Mouse (Mus musculus) neural tube, embryonic 14.5 days (tissue): ENCODE data around the gene Ccdc117. TPM values are rescaled to one million over a fixed set of nuclear protein-coding genes. Genes with fewer than 3 reads are reported as not detected.

Experiments used
- ATAC-seq: fragments of 200-750 bp; cut with Nextera tagmentation; 2 replicates; pipeline ENCODE4 v1.8.0; 2017; ENCODE audit warnings: low read depth, mild to moderate bottlenecking, moderate TSS enrichment, moderate library complexity
- H3K27ac ChIP-seq: fragments of 300-500 bp; sonication (generic); 2 replicates; pipeline ENCODE4 v1.5.1; 2014; ENCODE audit warnings: low read depth, mild to moderate bottlenecking, control low read depth, low read length, moderate library complexity, mixed read lengths
- H3K27me3 ChIP-seq: fragments of 300-500 bp; sonication (generic); 2 replicates; pipeline ENCODE4 v1.6.1; 2014; ENCODE audit warnings: low read length; ENCODE audit not compliant: control insufficient read depth, insufficient read depth
- H3K36me3 ChIP-seq: fragments of 300-500 bp; sonication (generic); 2 replicates; pipeline ENCODE4 v1.6.1; 2014; ENCODE audit warnings: low read length, mixed read lengths; ENCODE audit not compliant: control insufficient read depth, insufficient read depth
- H3K4me1 ChIP-seq: fragments of 300-500 bp; sonication (generic); 2 replicates; pipeline ENCODE4 v1.6.1; 2014; ENCODE audit warnings: low read length; ENCODE audit not compliant: control insufficient read depth, insufficient read depth
- H3K4me2 ChIP-seq: fragments of 300-500 bp; sonication (generic); 2 replicates; pipeline ENCODE4 v1.6.1; 2014; ENCODE audit warnings: mild to moderate bottlenecking, low read depth, low read length, control low read depth
- H3K4me3 ChIP-seq: fragments of 300-500 bp; sonication (generic); 2 replicates; pipeline ENCODE4 v1.5.1; 2014; ENCODE audit warnings: low read depth, low read length, control low read depth, mixed read lengths
- H3K9ac ChIP-seq: fragments of 300-500 bp; sonication (generic); replicated peaks from 2 replicates; pipeline ENCODE4 v1.6.1; 2014; ENCODE audit warnings: low read depth, mild to moderate bottlenecking, control low read depth, low read length, mixed read lengths
- H3K9me3 ChIP-seq: fragments of 300-500 bp; sonication (generic); 2 replicates; pipeline ENCODE4 v1.6.1; 2016; ENCODE audit warnings: low read length; ENCODE audit not compliant: control insufficient read depth
- WGBS: fragments of 180-500 bp; shearing (Covaris S2); extraction: QIAGEN DNeasy Blood & Tissue Kit; methylation state at CpG from one replicate; pipeline ENCODE4 v1.1.7; 2014; 5-methylcytosine and 5-hydroxymethylcytosine counted together
- polyA plus RNA-seq: library from polyadenylated mRNA; unstranded; fragments of >200 nt; fragmentation: Nextera tagmentation; extraction: Ambion mirVana; gene quantifications from 2 replicates; pipeline ENCODE4 v1.2.1, GENCODE M21; 2014

Ccdc117 gene
- polyA plus RNA-seq, 1 experiment from 2014 or later: 10.4 TPM

DNA sequence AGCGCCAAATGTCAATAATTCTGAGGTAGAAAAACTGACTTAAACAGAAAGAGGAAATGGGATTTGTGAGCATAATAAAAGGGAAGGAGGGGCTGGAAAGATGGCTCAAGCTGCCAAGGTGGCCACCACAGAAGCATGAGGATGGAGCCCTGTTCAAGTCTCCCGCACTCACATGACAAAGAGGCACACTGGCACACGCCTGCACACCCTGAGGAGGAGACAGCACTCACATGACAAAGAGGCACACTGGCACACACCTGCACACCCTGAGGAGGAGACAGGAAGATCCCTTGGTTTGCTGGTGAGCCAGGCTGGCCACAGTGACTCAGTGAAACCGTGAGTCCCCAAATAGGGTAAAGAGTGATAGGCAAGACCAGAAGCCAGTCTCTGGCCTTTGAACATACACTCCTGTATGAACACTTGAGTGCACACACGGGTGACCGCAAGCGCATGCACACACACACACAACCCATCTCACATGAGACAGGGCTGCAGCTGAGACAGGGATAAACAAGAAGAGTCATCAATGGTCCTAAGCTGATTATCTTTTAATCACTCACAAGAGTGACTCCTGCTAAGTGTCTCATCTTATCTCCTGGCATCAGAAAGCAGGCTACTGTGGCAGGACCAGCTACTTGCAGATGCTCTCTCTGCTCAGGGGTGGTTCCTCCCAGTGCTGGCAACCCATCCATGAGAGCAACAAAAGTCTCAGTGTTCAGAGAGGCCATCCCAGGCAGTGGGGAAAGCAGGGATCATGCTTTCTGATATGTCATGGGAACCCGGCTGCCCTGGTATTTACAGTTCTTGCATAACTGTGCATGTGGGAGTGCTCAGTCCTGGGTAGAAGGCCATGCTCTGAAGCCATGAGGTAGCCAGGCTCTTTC lies 32.5 kb downstream of the Ccdc117 start:
- H3K4me2 ChIP-seq: no peak overlapping the region
- H3K4me3 ChIP-seq: no peak overlapping the region
- H3K36me3 ChIP-seq: no peaks in the 10 kb centered on the region
- no peaks in the 10 kb centered on the region for H3K4me1 ChIP-seq
- no peaks in the 10 kb centered on the region for H3K27me3 ChIP-seq
- no peak overlapping the region for H3K9ac ChIP-seq
- no peaks in the 10 kb centered on the region for H3K9me3 ChIP-seq
- ATAC-seq: no peak
- no peak overlapping the region for H3K27ac ChIP-seq
- WGBS: 84% methylated on average over 8 of the region's 8 CpGs

DNA sequence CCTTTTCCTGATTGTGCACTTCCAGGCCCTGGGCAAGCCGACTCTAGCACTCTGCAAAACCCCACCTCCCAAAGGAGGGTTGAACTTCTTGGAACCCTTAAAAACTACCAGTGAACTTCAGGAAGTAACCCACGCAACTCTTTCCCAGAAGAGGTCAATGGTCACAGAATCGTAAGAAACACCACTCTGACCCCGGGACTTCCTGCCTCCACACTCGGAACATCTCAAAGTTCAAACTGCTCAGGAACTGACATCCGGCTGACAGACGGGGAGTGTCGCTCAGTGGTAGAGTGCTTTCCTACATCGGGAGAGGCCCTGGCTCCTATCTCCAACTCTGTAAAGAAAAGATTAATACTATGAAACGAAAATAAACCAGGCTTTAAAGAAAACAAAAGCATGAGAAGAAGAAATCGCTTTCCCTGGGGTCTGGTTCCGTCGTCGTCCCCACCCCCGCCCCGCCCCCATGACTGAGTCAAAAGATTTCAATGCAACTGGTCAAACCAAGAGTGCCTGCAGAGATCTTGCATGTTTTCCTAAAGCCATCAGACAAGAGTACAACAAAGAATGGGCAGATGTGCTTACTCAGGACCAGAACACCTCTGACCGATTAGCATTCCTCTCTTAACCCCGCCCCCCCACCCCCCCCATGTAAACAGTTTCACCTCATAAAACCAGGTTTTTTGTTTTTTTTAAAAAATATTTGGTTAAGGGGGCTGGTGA lies 36.0 kb downstream of the Ccdc117 start:
- ATAC-seq: no peak
- H3K9ac ChIP-seq: no peak overlapping the region
- no peak overlapping the region for H3K27ac ChIP-seq
- H3K4me2 ChIP-seq: no peak overlapping the region
- WGBS: 50% methylated on average over 18 of the region's 18 CpGs
- H3K4me1 ChIP-seq: no peaks in the 10 kb centered on the region
- no peak overlapping the region for H3K4me3 ChIP-seq
- no peaks in the 10 kb centered on the region for H3K36me3 ChIP-seq
- no peaks in the 10 kb centered on the region for H3K9me3 ChIP-seq
- H3K27me3 ChIP-seq: no peaks in the 10 kb centered on the region

- Histone ChIP-seq H3K27me3 (no peaks in the 10 kb centered on the region), H3K9me3 (no peaks in the 10 kb centered on the region), H3K4me1 (no peaks in the 10 kb centered on the region), H3K4me3 (no peak overlapping the region), H3K36me3 (no peaks in the 10 kb centered on the region), H3K9ac (no peak overlapping the region), H3K27ac (no peak overlapping the region), H3K4me2 (no peak overlapping the region)
- no peak for ATAC-seq
- WGBS: 85% methylated on average over 10 of the region's 10 CpGs
Observed at GRCm38 (mm10) chr11:5502351-5503051, 39.5 kb downstream of the Ccdc117 start.

- no peaks in the 10 kb centered on the region for H3K9me3 ChIP-seq
- no peak for ATAC-seq
- WGBS: 81% methylated on average over 13 of the region's 13 CpGs
- no peak overlapping the region for H3K9ac ChIP-seq
- no peaks in the 10 kb centered on the region for H3K4me1 ChIP-seq
- no peak overlapping the region for H3K4me3 ChIP-seq
- no peak overlapping the region for H3K27ac ChIP-seq
- H3K36me3 ChIP-seq: no peaks in the 10 kb centered on the region
- H3K27me3 ChIP-seq: no peaks in the 10 kb centered on the region
- H3K4me2 ChIP-seq: no peak overlapping the region
Observed at GRCm38 (mm10) chr11:5500903-5501741, 40.9 kb downstream of the Ccdc117 start.

GRCm38 (mm10) chr11:5499961-5500644 lies 41.9 kb downstream of the Ccdc117 start:
- Histone ChIP-seq H3K9me3 (no peaks in the 10 kb centered on the region), H3K4me3 (no peak overlapping the region), H3K9ac (no peak overlapping the region), H3K27ac (no peak overlapping the region), H3K36me3 (no peaks in the 10 kb centered on the region), H3K4me1 (no peaks in the 10 kb centered on the region), H3K27me3 (no peaks in the 10 kb centered on the region), H3K4me2 (no peak overlapping the region)
- no peak for ATAC-seq
- 94% methylated on average over 11 of the region's 11 CpGs for WGBS

- Histone ChIP-seq H3K4me3 (no peak overlapping the region), H3K9me3 (no peaks in the 10 kb centered on the region), H3K4me1 (no peaks in the 10 kb centered on the region), H3K27ac (no peak overlapping the region), H3K9ac (no peak overlapping the region), H3K4me2 (no peak overlapping the region), H3K36me3 (no peaks in the 10 kb centered on the region), H3K27me3 (no peaks in the 10 kb centered on the region)
- WGBS: 80% methylated on average over 13 of the region's 13 CpGs
- no peak for ATAC-seq
Observed at GRCm38 (mm10) chr11:5498931-5499661, 42.9 kb downstream of the Ccdc117 start.

- Histone ChIP-seq H3K27me3 (no peaks in the 10 kb centered on the region), H3K4me2 (no peak overlapping the region), H3K4me3 (no peak overlapping the region), H3K27ac (no peak overlapping the region), H3K9me3 (no peaks in the 10 kb centered on the region), H3K9ac (no peak overlapping the region), H3K36me3 (no peaks in the 10 kb centered on the region), H3K4me1 (no peaks in the 10 kb centered on the region)
- WGBS: 81% methylated on average over 9 of the region's 9 CpGs
- no peak for ATAC-seq
Observed at GRCm38 (mm10) chr11:5498422-5498821, 43.6 kb downstream of the Ccdc117 start.
